Mouse (Mus musculus) spleen, adult 2 months (tissue): Measurements from ENCODE around the gene Numb.

Source experiments
- CTCF ChIP-seq: fragments of 200-500 bp; IDR thresholded peaks from 2 replicates; pipeline ENCODE4 v1.5.1; 2011; ENCODE audit warnings: mild to moderate bottlenecking, inconsistent platforms; ENCODE audit not compliant: insufficient read depth, insufficient read length, insufficient replicate concordance; ENCODE audit errors: extremely low read depth
- POLR2A ChIP-seq: fragments of 200-500 bp; IDR thresholded peaks from 2 replicates; pipeline ENCODE4 v1.6.1; 2011; ENCODE audit warnings: low read depth, low read length, inconsistent platforms

DNA sequence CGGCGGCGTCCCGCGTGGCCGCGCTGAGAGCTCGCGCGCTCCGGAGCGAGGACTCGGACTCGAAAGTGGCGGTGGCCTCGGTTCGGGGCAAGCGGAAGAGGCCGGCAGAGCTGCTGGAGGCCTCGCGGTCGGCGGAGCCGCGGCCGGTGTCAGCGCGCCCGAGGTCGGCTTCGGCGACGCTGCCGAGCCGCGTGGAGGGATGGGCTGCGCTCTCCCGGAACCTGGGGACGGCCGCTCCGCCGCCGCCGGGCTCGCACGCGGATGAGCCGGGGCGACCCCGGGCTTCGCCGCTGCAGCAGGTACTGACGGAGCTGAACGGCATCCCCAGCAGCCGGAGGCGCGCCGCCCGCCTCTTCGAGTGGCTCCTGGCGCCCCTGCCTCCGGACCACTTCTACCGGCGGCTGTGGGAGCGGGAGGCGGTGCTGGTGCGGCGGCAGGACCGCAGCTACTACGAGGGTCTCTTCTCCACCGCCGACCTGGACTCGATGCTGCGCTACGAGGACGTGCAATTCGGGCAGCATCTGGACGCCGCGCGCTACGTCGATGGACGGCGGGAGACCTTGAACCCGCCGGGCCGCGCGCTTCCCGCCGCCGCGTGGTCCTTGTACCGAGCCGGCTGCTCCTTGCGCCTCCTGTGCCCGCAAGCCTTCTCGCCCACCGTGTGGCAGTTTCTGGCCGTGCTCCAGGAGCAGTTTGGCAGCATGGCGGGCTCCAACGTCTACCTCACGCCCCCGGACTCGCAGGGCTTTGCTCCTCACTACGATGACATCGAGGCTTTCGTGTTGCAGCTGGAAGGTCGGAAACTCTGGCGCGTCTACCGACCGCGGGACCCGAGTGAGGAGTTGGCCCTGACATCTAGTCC is 29.3 kb upstream of the Numb start:
- TF ChIP-seq CTCF (no peak), POLR2A (no peak)
